Mouse (Mus musculus): ENCODE data around the gene Arsb.

GRCm38 (mm10) chr13:93920080-93920785 lies 148.8 kb downstream of the Arsb start:
- TF ChIP-seq CTCF (IDR thresholded peaks at IDR 0.05; ENCODE audit: low read depth) (peak; percentile 4; the same call in 1 of the 2 replicates), EP300 (IDR thresholded peaks at IDR 0.05; ENCODE audit: low read depth) (no peak)

All from liver, postnatal 0 days (tissue).